Comparison of ENCODE assay signal across 10 mouse cellular contexts in genomic region chr6:143437367-143438271, GRCm38 (mm10).
DNase-seq lines count a peak whose midpoint lies in the region; ATAC-seq and TF ChIP-seq lines count a peak whose summit lies in the region.
"Had no signal": no experiment of that assay in that cellular context is flagged by ENCODE, and none has a peak within 500 bp of the region (broad histone marks: within the 10 kb centered on the region; RNA-seq: fewer than 3 reads in every experiment).

No protein-coding gene starts in this region.

- peak overlapping the region; percentile 49 for H3K4me3 ChIP-seq in gastrocnemius, adult 2 months
- H3K4me3 ChIP-seq in embryonic facial prominence, embryonic 12.5 days: no peak overlapping the region
- H3K4me3 ChIP-seq in hindbrain, embryonic 15.5 days: no peak overlapping the region
- no peak overlapping the region for H3K4me3 ChIP-seq in midbrain, embryonic 16.5 days (ENCODE audit: low read depth, low read length)
- H3K4me3 ChIP-seq in thymus, adult 2 months (ENCODE audit: control insufficient read depth, insufficient read depth, low read length): no peak overlapping the region

- peak overlapping the region; percentile 12 for H3K4me2 ChIP-seq in embryonic facial prominence, embryonic 12.5 days (replicated peaks)
- peak overlapping the region; percentile 29 for H3K4me2 ChIP-seq in hindbrain, embryonic 15.5 days
- peak overlapping the region; percentile 47 for H3K4me2 ChIP-seq in midbrain, embryonic 16.5 days (ENCODE audit: low read length)

- H3K4me1 ChIP-seq in embryonic facial prominence, embryonic 12.5 days: peaks cover 8% of the 10 kb centered on the region
- peaks cover 19% of the 10 kb centered on the region for H3K4me1 ChIP-seq in hindbrain, embryonic 15.5 days (replicated peaks)
- H3K4me1 ChIP-seq in midbrain, embryonic 16.5 days (ENCODE audit: control insufficient read depth, insufficient read depth, low read length): peaks cover 11% of the 10 kb centered on the region
- no peaks in the 10 kb centered on the region for H3K4me1 ChIP-seq in thymus, adult 2 months (replicated peaks; ENCODE audit: control insufficient read depth, insufficient read depth, low read length)

- no peaks in the 10 kb centered on the region for H3K36me3 ChIP-seq in embryonic facial prominence, embryonic 12.5 days
- no peaks in the 10 kb centered on the region for H3K36me3 ChIP-seq in hindbrain, embryonic 15.5 days
- no peaks in the 10 kb centered on the region for H3K36me3 ChIP-seq in midbrain, embryonic 16.5 days (ENCODE audit: control insufficient read depth, insufficient read depth, low read length)
- H3K36me3 ChIP-seq in thymus, adult 2 months (ENCODE audit: control insufficient read depth, insufficient read depth, low read length): no peaks in the 10 kb centered on the region

- no peak overlapping the region for H3K27ac ChIP-seq in gastrocnemius, adult 2 months
- H3K27ac ChIP-seq in embryonic facial prominence, embryonic 12.5 days: 0 out of 2 replicates have a peak overlapping the region, but pooled peaks have one; percentile 5
- 0 out of 2 replicates have a peak overlapping the region, but pooled peaks have one; percentile 26 for H3K27ac ChIP-seq in hindbrain, embryonic 15.5 days (replicated peaks)
- peak overlapping the region; percentile 53; the same call in 1 of the 2 replicates for H3K27ac ChIP-seq in midbrain, embryonic 16.5 days (ENCODE audit: low read length)
- no peak overlapping the region for H3K27ac ChIP-seq in thymus, adult 2 months (ENCODE audit: control insufficient read depth, insufficient read depth, low read length)

- no peaks in the 10 kb centered on the region for H3K9me3 ChIP-seq in embryonic facial prominence, embryonic 12.5 days
- no peaks in the 10 kb centered on the region for H3K9me3 ChIP-seq in hindbrain, embryonic 15.5 days
- no peaks in the 10 kb centered on the region for H3K9me3 ChIP-seq in midbrain, embryonic 16.5 days (replicated peaks; ENCODE audit: control insufficient read depth, low read length, poor library complexity, severe bottlenecking)

- 43% methylated on average over 32 of the region's 32 CpGs for WGBS in embryonic facial prominence, embryonic 12.5 days
- WGBS in hindbrain, embryonic 15.5 days: 39% methylated on average over 32 of the region's 32 CpGs
- WGBS in midbrain, embryonic 16.5 days: 25% methylated on average over 32 of the region's 32 CpGs
- WGBS in thymus, adult 2 months: 94% methylated on average over 32 of the region's 32 CpGs

- H3K9ac ChIP-seq in embryonic facial prominence, embryonic 12.5 days: no peak overlapping the region
- no peak overlapping the region; the same call in 1 of the 2 replicates for H3K9ac ChIP-seq in hindbrain, embryonic 15.5 days
- peak overlapping the region; percentile 22; the same call in 1 of the 2 replicates for H3K9ac ChIP-seq in midbrain, embryonic 16.5 days (ENCODE audit: low read depth, low read length)

- DNase-seq in gastrocnemius, adult 2 months: no peak
- DNase-seq in gastrocnemius, postnatal 10 days: no peak
- DNase-seq in thymus, adult 2 months: no peak
- no peak for DNase-seq in gastrocnemius, postnatal 25 days
- DNase-seq in heart, adult 8-10 months (ENCODE audit: low spot score): no peak
- DNase-seq: gastrocnemius, postnatal 36 days had no signal

- no peak for TF ChIP-seq POLR2A in thymus, adult 2 months (IDR thresholded peaks at IDR 0.05; ENCODE audit: control insufficient read depth, extremely low read depth, insufficient read depth, low read length, poor library complexity)

- intact Hi-C loops in gastrocnemius, adult 2 months (cut with DNase I): no loop called here

- ATAC-seq in embryonic facial prominence, embryonic 12.5 days (ENCODE audit: insufficient number of reproducible peaks, insufficient read depth, low FRiP score, low TSS enrichment): no peak
- ATAC-seq in hindbrain, embryonic 15.5 days (ENCODE audit: low FRiP score, low read depth): no peak
- peak; percentile 49 for ATAC-seq in midbrain, embryonic 16.5 days
- ATAC-seq: CD4-positive, CD25-positive, alpha-beta regulatory T cell, adult 4 months had no signal

- TF ChIP-seq CTCF in gastrocnemius, adult 2 months (IDR thresholded peaks at IDR 0.05): no peak
- no peak for TF ChIP-seq CTCF in thymus, adult 2 months (IDR thresholded peaks at IDR 0.05; ENCODE audit: borderline replicate concordance, control insufficient read depth, extremely low read depth, insufficient read depth, low read length, poor library complexity)

- H3K27me3 ChIP-seq in embryonic facial prominence, embryonic 12.5 days: peaks cover 44% of the 10 kb centered on the region
- H3K27me3 ChIP-seq in hindbrain, embryonic 15.5 days: no peaks in the 10 kb centered on the region
- H3K27me3 ChIP-seq in midbrain, embryonic 16.5 days (ENCODE audit: control insufficient read depth, insufficient read depth, low read depth, low read length): no peaks in the 10 kb centered on the region
- H3K27me3 ChIP-seq in thymus, adult 2 months (ENCODE audit: control insufficient read depth, insufficient read depth, low read length): no peaks in the 10 kb centered on the region

Comparison
In these comparisons a context has a peak if more than half of its experiments do, and no peak if none do; other contexts are left out.
1. H3K27ac ChIP-seq: peak in embryonic facial prominence, embryonic 12.5 days (single experiment), hindbrain, embryonic 15.5 days (single experiment) and midbrain, embryonic 16.5 days (single experiment); none in gastrocnemius, adult 2 months (single experiment) and thymus, adult 2 months (single experiment).
2. Peak in every context shown above with its lines, with median percentiles within 50 percentile points of each other: H3K4me2 ChIP-seq.